26 mouse cellular contexts compared by ENCODE assay signal in the genomic region with DNA sequence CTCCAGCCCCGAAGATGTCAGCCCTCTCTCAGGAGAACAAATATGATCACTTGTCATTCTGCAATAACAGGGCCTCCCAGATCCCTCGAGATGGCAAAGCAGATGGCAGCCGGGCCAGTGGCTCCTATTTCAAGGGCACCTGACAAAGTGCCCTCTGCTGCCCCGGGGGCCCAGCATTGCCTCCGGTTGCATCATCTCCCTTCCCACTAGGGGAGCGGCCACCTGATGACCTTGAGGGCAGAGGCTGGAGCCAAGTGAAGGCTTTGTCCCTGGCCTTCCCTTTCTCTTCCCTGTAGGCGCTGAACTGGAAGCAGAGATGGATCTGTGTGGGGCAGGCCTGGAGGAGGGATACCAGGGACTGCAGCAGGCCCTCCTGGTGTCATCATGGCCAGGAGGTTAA.
DNase-seq lines count a peak whose midpoint lies in the region; ATAC-seq and TF ChIP-seq lines count a peak whose summit lies in the region.
"Had no signal": no experiment of that assay in that cellular context is flagged by ENCODE, and none has a peak within 500 bp of the region (broad histone marks: within the 10 kb centered on the region; RNA-seq: fewer than 3 reads in every experiment).

No protein-coding gene starts in this region.

- no peak overlapping the region for H3K4me3 ChIP-seq in intestine, embryonic 16.5 days (ENCODE audit: low read length)
- H3K4me3 ChIP-seq in intestine, postnatal 0 days (ENCODE audit: low read depth, low read length), result no peak overlapping the region
- H3K4me3 ChIP-seq: erythroblast, embryonic 14.5 days; intestine, embryonic 15.5 days; limb, embryonic 13.5 days; neural tube, embryonic 13.5 days had no signal

- no peaks in the 10 kb centered on the region for H3K9me3 ChIP-seq in intestine, embryonic 16.5 days (ENCODE audit: control insufficient read depth, low read length)
- H3K9me3 ChIP-seq in intestine, postnatal 0 days (ENCODE audit: control insufficient read depth), result no peaks in the 10 kb centered on the region
- H3K9me3 ChIP-seq: intestine, embryonic 15.5 days had no signal

- 58% methylated on average over 7 of the region's 7 CpGs for WGBS in intestine, embryonic 16.5 days
- WGBS in intestine, postnatal 0 days, result 33% methylated on average over 7 of the region's 7 CpGs

- H3K27ac ChIP-seq in intestine, embryonic 16.5 days (ENCODE audit: low read length), result no peak overlapping the region
- H3K27ac ChIP-seq in intestine, postnatal 0 days (ENCODE audit: low read depth, low read length), result no peak overlapping the region
- H3K27ac ChIP-seq: hindbrain, postnatal 0 days; intestine, embryonic 15.5 days; limb, embryonic 13.5 days; macrophage; neural tube, embryonic 13.5 days had no signal

- peak; percentile 31 to 56 for DNase-seq in adrenal gland, adult (ENCODE audit: inconsistent age in 2 of 2, low spot score in 1 of 2)
- no peak for DNase-seq in adrenal gland, adult 18-20 months (ENCODE audit: low spot score in 2 of 2)
- DNase-seq in ZHBTc4 (ENCODE audit: low read depth, low spot score), result peak; percentile 5
- DNase-seq in adrenal gland, postnatal 36 days, result peak; percentile 21 to 58
- no peak for DNase-seq in lung, postnatal 4 days
- DNase-seq in layer of hippocampus, postnatal 10 days (ENCODE audit: low spot score in 2 of 2), result no peak
- DNase-seq: cerebellum, adult 9-10 months; gastrocnemius, postnatal 14 days; heart, postnatal 14 days; kidney, adult 9 months; kidney, postnatal 14 days; right cerebral cortex, postnatal 14 days had no signal

- TF ChIP-seq CTCF in intestine, postnatal 0 days (IDR thresholded peaks at IDR 0.05; ENCODE audit: low read depth), result no peak

- no peak overlapping the region for H3K4me2 ChIP-seq in intestine, embryonic 16.5 days (ENCODE audit: low read depth, low read length)
- H3K4me2 ChIP-seq in intestine, postnatal 0 days (replicated peaks; ENCODE audit: low read depth), result no peak overlapping the region
- H3K4me2 ChIP-seq: intestine, embryonic 15.5 days; limb, embryonic 13.5 days; liver, embryonic 11.5 days; midbrain, embryonic 11.5 days; neural tube, embryonic 13.5 days had no signal

- no peaks in the 10 kb centered on the region for H3K4me1 ChIP-seq in intestine, embryonic 16.5 days (ENCODE audit: control insufficient read depth, insufficient read depth, low read length)
- no peaks in the 10 kb centered on the region for H3K4me1 ChIP-seq in intestine, postnatal 0 days (replicated peaks; ENCODE audit: control insufficient read depth, insufficient read depth, low read length)

- ATAC-seq in intestine, embryonic 16.5 days, result peak; percentile 59; the same call in 1 of the 2 replicates
- ATAC-seq in intestine, postnatal 0 days, result no peak
- ATAC-seq: forebrain, embryonic 14.5 days; hindbrain, postnatal 0 days; lung, postnatal 0 days; Patski had no signal

- H3K9ac ChIP-seq in intestine, embryonic 16.5 days (ENCODE audit: low read depth, low read length), result no peak overlapping the region
- H3K9ac ChIP-seq in intestine, postnatal 0 days (ENCODE audit: low read depth, low read length), result no peak overlapping the region
- H3K9ac ChIP-seq: intestine, embryonic 15.5 days; limb, embryonic 13.5 days; neural tube, embryonic 13.5 days had no signal

- H3K27me3 ChIP-seq in intestine, embryonic 16.5 days (replicated peaks; ENCODE audit: control insufficient read depth, insufficient read depth, low read length), result no peaks in the 10 kb centered on the region
- H3K27me3 ChIP-seq in intestine, postnatal 0 days (replicated peaks; ENCODE audit: control insufficient read depth, insufficient read depth, low read length), result no peaks in the 10 kb centered on the region
- H3K27me3 ChIP-seq: intestine, embryonic 15.5 days; neural tube, embryonic 13.5 days had no signal

- no peaks in the 10 kb centered on the region for H3K36me3 ChIP-seq in intestine, embryonic 16.5 days (ENCODE audit: control insufficient read depth, insufficient read depth, low read length)
- H3K36me3 ChIP-seq in intestine, postnatal 0 days (ENCODE audit: control insufficient read depth, insufficient read depth), result no peaks in the 10 kb centered on the region
- H3K36me3 ChIP-seq: G1E; intestine, embryonic 15.5 days; limb, embryonic 13.5 days; neural tube, embryonic 13.5 days had no signal

Comparison
In these comparisons a context has a peak if more than half of its experiments do, and no peak if none do; other contexts are left out.
1. DNase-seq: peak in adrenal gland, adult (2 of 2), ZHBTc4 (single experiment) and adrenal gland, postnatal 36 days (2 of 2); none in adrenal gland, adult 18-20 months (0 of 2), lung, postnatal 4 days (0 of 2) and layer of hippocampus, postnatal 10 days (0 of 2).